Mouse (Mus musculus): ENCODE data around the gene Usp53. TPM values are rescaled to one million over a fixed set of nuclear protein-coding genes. Genes with fewer than 3 reads are reported as not detected.

Usp53 gene
- 10 to 100 TPM; 15.8 to 21.3 TPM for polyA plus RNA-seq (2017; shearing (Covaris generic))

DNA sequence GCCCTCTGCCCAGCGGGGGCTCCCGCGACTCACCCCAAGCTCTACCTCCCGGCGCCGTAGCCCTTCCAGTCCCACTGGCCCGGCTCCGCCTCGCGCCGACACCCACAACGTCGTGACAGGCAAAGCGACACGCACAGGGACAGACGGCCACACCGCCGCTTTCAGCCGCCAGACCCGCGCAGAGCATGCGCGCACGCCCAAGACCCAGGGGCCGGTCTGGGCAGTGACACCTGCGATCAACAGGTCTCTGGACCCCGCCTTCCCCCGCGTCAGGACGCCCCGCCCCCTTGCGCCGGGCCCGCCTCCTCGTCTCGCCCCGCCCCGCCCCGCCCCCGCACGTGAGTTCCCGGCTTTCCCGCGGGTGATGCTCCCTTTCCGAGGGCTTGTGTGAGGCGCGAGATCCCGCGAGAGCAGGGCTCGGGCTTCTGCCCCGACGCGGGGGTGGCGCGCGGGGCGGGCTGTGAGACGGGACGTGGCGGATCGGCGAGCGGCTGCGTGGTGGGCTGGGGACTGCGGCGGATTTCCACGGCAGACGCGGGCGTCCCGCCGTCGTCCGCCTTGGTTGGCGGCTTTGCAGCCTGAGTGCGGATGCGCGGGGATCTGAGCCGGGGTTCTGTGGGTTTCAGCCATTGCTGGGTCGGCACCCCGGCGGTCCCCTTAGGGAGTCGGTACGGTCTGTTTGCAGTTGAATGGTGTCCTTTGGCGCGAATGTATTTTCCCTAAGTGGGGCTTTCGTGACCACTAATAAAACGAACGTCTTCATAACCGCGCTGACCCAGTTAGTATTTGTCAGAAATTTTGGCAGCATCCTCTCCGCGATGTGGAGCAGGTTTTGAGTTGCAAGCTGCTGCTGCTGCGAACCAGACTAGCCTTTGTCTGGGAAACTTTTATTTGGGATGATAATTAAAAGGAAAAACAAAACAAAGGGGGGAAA lies at the start of gene Usp53:
Gene Usp53 (minus strand): TSS at position 262 of the 934 bp plus-strand sequence.

DNA sequence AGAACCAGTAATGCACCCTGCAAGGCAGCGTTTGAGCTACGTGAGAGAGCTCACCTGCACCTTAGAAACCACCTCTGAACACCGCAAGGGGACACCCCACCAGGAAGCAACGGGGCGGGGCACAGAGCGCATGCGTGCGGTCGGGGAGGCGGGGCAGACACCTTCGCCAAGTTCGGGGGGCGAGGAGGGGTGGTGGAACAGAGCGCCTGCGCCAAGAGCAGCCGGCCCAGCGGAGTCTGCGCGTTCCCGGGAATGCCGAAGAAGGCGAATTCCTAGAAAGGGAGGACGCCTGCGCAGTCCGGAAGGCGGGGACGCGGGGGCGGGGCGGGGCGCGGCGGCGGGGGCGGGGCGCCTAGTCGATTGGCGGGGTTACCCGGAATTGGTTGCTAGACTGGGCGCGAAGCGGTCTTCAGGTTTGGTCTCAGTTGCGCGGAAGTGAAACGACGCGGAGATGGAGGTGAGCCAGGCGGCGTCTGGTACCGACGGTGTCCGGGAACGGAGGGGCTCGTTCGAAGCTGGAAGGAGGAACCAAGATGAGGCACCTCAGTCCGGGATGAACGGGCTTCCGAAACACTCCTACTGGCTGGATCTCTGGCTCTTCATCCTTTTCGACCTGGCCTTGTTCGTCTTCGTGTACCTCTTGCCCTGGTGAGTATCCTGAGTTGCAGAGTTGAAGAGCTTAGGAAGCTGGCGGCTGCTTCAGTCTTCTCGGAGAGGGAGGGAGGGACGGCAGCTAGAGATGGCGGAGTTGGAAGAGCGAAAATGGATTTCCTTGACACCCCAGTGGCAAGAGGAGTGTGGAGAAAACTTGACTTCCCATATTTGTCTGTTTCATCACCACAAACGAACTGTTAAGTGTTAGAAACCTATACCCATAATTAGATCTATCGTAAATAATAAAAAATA lies 60.0 kb downstream of the Usp53 start, which contains the start of gene 1810037I17Rik:
Gene 1810037I17Rik (plus strand): TSS at position 195 of the 906 bp plus-strand sequence.

DNA sequence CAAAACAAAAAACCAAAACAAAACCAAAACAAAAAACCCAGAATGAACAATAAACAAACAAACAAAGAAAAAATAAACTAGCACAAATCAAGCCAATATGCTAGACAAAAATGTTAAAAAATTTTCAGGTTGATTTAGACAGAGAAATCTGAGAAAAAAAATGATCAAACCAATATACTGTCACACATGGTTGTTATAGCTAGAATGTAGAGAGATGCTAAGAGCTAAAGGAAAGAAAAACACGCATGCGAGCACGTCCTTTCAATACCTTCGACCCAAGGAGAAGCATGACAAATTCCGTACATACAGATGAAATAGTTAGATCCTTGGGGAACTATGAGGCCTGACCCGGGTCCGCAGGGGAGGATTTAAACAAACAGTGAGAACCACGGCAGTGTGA lies 65.0 kb downstream of the Usp53 start, which contains the start of gene Gm10959:
Gene Gm10959 (minus strand): TSS at position 101 of the 400 bp plus-strand sequence.

DNA sequence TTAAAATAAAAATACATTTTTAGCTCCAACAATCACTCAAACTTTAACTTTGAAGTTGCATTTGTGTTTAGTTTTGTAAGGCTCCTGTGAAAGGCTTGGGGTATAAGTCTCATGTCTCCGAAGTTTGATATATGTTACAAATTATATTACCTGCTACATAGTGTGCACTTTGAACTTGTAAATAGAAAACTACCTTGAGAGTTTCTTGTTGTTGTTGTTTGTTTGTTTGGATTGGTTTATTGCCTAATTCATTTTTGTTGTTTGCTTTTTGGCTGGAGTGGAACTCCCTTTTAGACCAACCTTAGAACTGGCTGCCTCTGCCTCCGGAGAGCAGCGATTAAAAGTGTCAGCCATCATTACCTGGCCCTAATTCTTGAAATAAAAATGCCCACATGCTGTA lies 89.5 kb downstream of the Usp53 start, which contains the start of gene Fabp2:
Gene Fabp2 (plus strand): TSS at position 301 of the 400 bp plus-strand sequence.

Other genes with a start within 250 kb of the Usp53 start
- gene Fabp2, start 89.4 kb downstream of the Usp53 start, polyA plus RNA-seq (2017; shearing (Covaris generic)) = not detected
- gene Gm10959, start 65.2 kb downstream of the Usp53 start, polyA plus RNA-seq (2017; shearing (Covaris generic)) = not detected
- 10 to 100 TPM; 87.4 to 90.2 TPM for gene 1810037I17Rik, start 60.3 kb downstream of the Usp53 start, polyA plus RNA-seq (2017; shearing (Covaris generic))
- gene Myoz2, start 50.5 kb upstream of the Usp53 start, polyA plus RNA-seq (2017; shearing (Covaris generic)) = under 1 TPM in 1 of 2 experiments, not detected in 1; 0.13 TPM